Mouse (Mus musculus) CH12.LX (cell line): ENCODE measurements around the gene Pip5kl1. TPM values are rescaled to one million over a fixed set of nuclear protein-coding genes. Genes with fewer than 3 reads are reported as not detected.

Experiments
- DNase-seq: peaks from one replicate; pipeline ENCODE4 v3.0.0-alpha.2; 2013; ENCODE audit errors: extremely low read depth
- H3K27ac ChIP-seq: 2 replicates; pipeline ENCODE4 v1.5.1; 2012; ENCODE audit warnings: low read depth, mild to moderate bottlenecking, control low read depth, moderate library complexity; ENCODE audit not compliant: insufficient read depth
- H3K27me3 ChIP-seq: replicated peaks from 2 replicates; pipeline ENCODE3; 2012; ENCODE audit warnings: inconsistent platforms
- H3K36me3 ChIP-seq, 2 experiments: replicated peaks in 1 of 2; 2 replicates each; pipeline versions ENCODE3 to v1.6.1; 2012; ENCODE audit warnings: inconsistent platforms in 1 of 2, low read length in 1 of 2, mild to moderate bottlenecking in 1 of 2, mixed read lengths in 1 of 2, moderate library complexity in 1 of 2; ENCODE audit not compliant: control insufficient read depth in 1 of 2, insufficient read depth in 1 of 2
- H3K4me1 ChIP-seq, 2 experiments: 2 replicates each; pipeline ENCODE4 v1.6.1; 2012; ENCODE audit warnings: inconsistent platforms in 1 of 2, moderate library complexity in 1 of 2; ENCODE audit not compliant: insufficient read depth in 2 of 2, control insufficient read depth in 1 of 2
- H3K4me2 ChIP-seq: 2 replicates; pipeline ENCODE4 v1.6.1; 2012; ENCODE audit warnings: low read depth, mild to moderate bottlenecking, control low read depth; ENCODE audit not compliant: poor library complexity, insufficient read depth, severe bottlenecking
- H3K4me3 ChIP-seq, 3 experiments: fragments of 150-350 bp in 1 of 3; sonication (generic) in 1 of 3; replicated peaks in 1 of 3; 2 replicates each; pipeline versions ENCODE3 to v1.5.1; 2011 to 2012; ENCODE audit warnings: low read depth in 2 of 3, low read length in 2 of 3, mild to moderate bottlenecking in 2 of 3, moderate library complexity in 2 of 3, control low read depth in 1 of 3, improper control_type of control experiment in 1 of 3, inconsistent platforms in 1 of 3, mixed read lengths in 1 of 3; ENCODE audit not compliant: poor library complexity in 1 of 3
- H3K79me2 ChIP-seq: replicated peaks from 2 replicates; pipeline ENCODE4 v1.6.1; 2012; ENCODE audit warnings: mild to moderate bottlenecking, moderate library complexity; ENCODE audit not compliant: control insufficient read depth, poor library complexity, insufficient read depth, severe bottlenecking; ENCODE audit errors: extremely low read depth
- H3K9ac ChIP-seq: 2 replicates; pipeline ENCODE4 v1.6.1; 2012; ENCODE audit warnings: low read depth, mild to moderate bottlenecking, control low read depth, moderate library complexity; ENCODE audit not compliant: insufficient read depth
- H3K9me3 ChIP-seq: replicated peaks from 2 replicates; pipeline ENCODE3; 2012; ENCODE audit warnings: low read length, inconsistent platforms, mixed read lengths
- BHLHE40 ChIP-seq: IDR thresholded peaks from 2 replicates; pipeline ENCODE4 v1.6.1; 2011; ENCODE audit warnings: mild to moderate bottlenecking, low read depth, low read length, improper control_type of control experiment
- CHD2 ChIP-seq: IDR thresholded peaks from 2 replicates; pipeline ENCODE4 v1.6.1; 2011; ENCODE audit warnings: low read length, improper control_type of control experiment
- CTCF ChIP-seq, 2 experiments: IDR thresholded peaks in 1 of 2; conservative IDR thresholded peaks in 1 of 2; 2 replicates each; pipeline ENCODE4 v1.5.1; 2011 to 2012; ENCODE audit warnings: low read depth in 2 of 2, low read length in 2 of 2, improper control_type of control experiment in 1 of 2, inconsistent platforms in 1 of 2, mild to moderate bottlenecking in 1 of 2, moderate library complexity in 1 of 2
- E2F4 ChIP-seq: IDR thresholded peaks from 2 replicates; pipeline ENCODE4 v1.6.1; 2011; ENCODE audit warnings: low read depth, low read length, improper control_type of control experiment; ENCODE audit not compliant: insufficient replicate concordance
- ELF1 ChIP-seq: IDR thresholded peaks from 2 replicates; pipeline ENCODE4 v1.6.1; 2014; ENCODE audit warnings: low read depth, mild to moderate bottlenecking, inconsistent platforms, low read length, improper control_type of control experiment
- EP300 ChIP-seq: IDR thresholded peaks from 2 replicates; pipeline ENCODE4 v1.6.1; 2011; ENCODE audit warnings: low read length, improper control_type of control experiment
- ETS1 ChIP-seq: conservative IDR thresholded peaks from 2 replicates; pipeline ENCODE4 v1.6.1; 2012; ENCODE audit warnings: low read depth, mild to moderate bottlenecking, inconsistent platforms, low read length, improper control_type of control experiment, moderate library complexity
- GABPA ChIP-seq: IDR thresholded peaks from 2 replicates; pipeline ENCODE4 v1.6.1; 2012; ENCODE audit warnings: low read depth, low read length, improper control_type of control experiment, inconsistent platforms; ENCODE audit not compliant: insufficient replicate concordance
- HCFC1 ChIP-seq: IDR thresholded peaks from 2 replicates; pipeline ENCODE4 v1.6.1; 2012; ENCODE audit warnings: low read depth, mild to moderate bottlenecking, inconsistent platforms, low read length, improper control_type of control experiment
- IRF4 ChIP-seq: IDR thresholded peaks from 2 replicates; pipeline ENCODE4 v1.6.1; 2014; ENCODE audit warnings: low read depth, mild to moderate bottlenecking, inconsistent platforms, low read length, improper control_type of control experiment
- JUN ChIP-seq: IDR thresholded peaks from 2 replicates; pipeline ENCODE4 v1.6.1; 2011; ENCODE audit warnings: low read depth, mild to moderate bottlenecking, low read length, improper control_type of control experiment, moderate library complexity; ENCODE audit not compliant: insufficient read depth
- MAFK ChIP-seq: IDR thresholded peaks from 2 replicates; pipeline ENCODE4 v1.6.1; 2011; ENCODE audit warnings: low read length, improper control_type of control experiment; ENCODE audit not compliant: insufficient replicate concordance
- MAX ChIP-seq: IDR thresholded peaks from 2 replicates; pipeline ENCODE4 v1.6.1; 2011; ENCODE audit warnings: low read length, improper control_type of control experiment
- MAZ ChIP-seq: IDR thresholded peaks from 2 replicates; pipeline ENCODE4 v1.6.1; 2012; ENCODE audit warnings: low read depth, mild to moderate bottlenecking, inconsistent platforms, low read length, improper control_type of control experiment, moderate library complexity
- MXI1 ChIP-seq: IDR thresholded peaks from 2 replicates; pipeline ENCODE4 v1.6.1; 2011; ENCODE audit warnings: mild to moderate bottlenecking, low read depth, low read length, improper control_type of control experiment
- NRF1 ChIP-seq: IDR thresholded peaks from 2 replicates; pipeline ENCODE4 v1.6.1; 2014; ENCODE audit warnings: low read depth, mild to moderate bottlenecking, inconsistent platforms, low read length, improper control_type of control experiment, moderate library complexity
- POLR2AphosphoS2 ChIP-seq: IDR thresholded peaks from 2 replicates; pipeline ENCODE4 v1.6.1; 2011; ENCODE audit warnings: low read depth, low read length, improper control_type of control experiment
- RAD21 ChIP-seq: IDR thresholded peaks from 2 replicates; pipeline ENCODE4 v1.6.1; 2011; ENCODE audit warnings: low read depth, mild to moderate bottlenecking, low read length, improper control_type of control experiment, moderate library complexity
- TBP ChIP-seq: conservative IDR thresholded peaks from 2 replicates; pipeline ENCODE4 v1.6.1; 2011; ENCODE audit warnings: low read depth, low read length, improper control_type of control experiment
- TCF12 ChIP-seq: IDR thresholded peaks from 2 replicates; pipeline ENCODE4 v1.6.1; 2014; ENCODE audit warnings: low read depth, mild to moderate bottlenecking, inconsistent platforms, low read length, improper control_type of control experiment
- UBTF ChIP-seq: IDR thresholded peaks from 2 replicates; pipeline ENCODE4 v1.6.1; 2012; ENCODE audit warnings: low read depth, mild to moderate bottlenecking, inconsistent platforms, low read length, improper control_type of control experiment, moderate library complexity
- USF2 ChIP-seq: conservative IDR thresholded peaks from 2 replicates; pipeline ENCODE4 v1.6.1; 2011; ENCODE audit warnings: low read depth, low read length, improper control_type of control experiment
- ZC3H11A ChIP-seq: IDR thresholded peaks from 2 replicates; pipeline ENCODE4 v1.6.1; 2012; ENCODE audit warnings: low read depth, mild to moderate bottlenecking, inconsistent platforms, low read length, improper control_type of control experiment
- ZMIZ1 ChIP-seq: IDR thresholded peaks from 2 replicates; pipeline ENCODE4 v1.6.1; 2012; ENCODE audit warnings: low read depth, mild to moderate bottlenecking, inconsistent platforms, low read length, improper control_type of control experiment
- ZNF384 ChIP-seq: IDR thresholded peaks from 2 replicates; pipeline ENCODE4 v1.6.1; 2012; ENCODE audit warnings: low read depth, low read length, improper control_type of control experiment, inconsistent platforms
- dilution Hi-C: fragments of 300-500 bp; cut with MboI; formaldehyde crosslinking; loops from 2 replicates; pipeline ENCODE4 v1.14.3; 2020; ENCODE audit warnings: low sequenced_read_pairs; ENCODE audit not compliant: extremely low pct_unique_long_range_greater_than_20kb, extremely low pct_ligation_motif_present
- in situ Hi-C: fragments of 300-500 bp; cut with MboI; formaldehyde crosslinking; loops from 3 replicates; pipeline ENCODE4 v1.14.3; 2019; ENCODE audit warnings: low sequenced_read_pairs, low pct_ligation_motif_present, low pct_unique_long_range_greater_than_20kb, mixed read lengths
- polyA plus RNA-seq: library from polyadenylated mRNA; unstranded; fragments of >175 nt; gene quantifications from 2 replicates; pipeline ENCODE4 v1.2.1, GENCODE M21; 2012; ENCODE audit warnings: low read depth; ENCODE audit not compliant: insufficient read length
- total RNA-seq, 2 experiments: library from RNA; depleted of rRNA; stranded (reverse); fragments of 300-350 nt in 1 of 2; fragments of >200 nt in 1 of 2; gene quantifications; 2 replicates each; pipeline ENCODE4 v1.2.3; 2012 to 2014

Gene Pip5kl1
- total and polyA plus RNA-seq, 3 experiments, result 0.28 to 0.64 (median 0.57) TPM

DNA sequence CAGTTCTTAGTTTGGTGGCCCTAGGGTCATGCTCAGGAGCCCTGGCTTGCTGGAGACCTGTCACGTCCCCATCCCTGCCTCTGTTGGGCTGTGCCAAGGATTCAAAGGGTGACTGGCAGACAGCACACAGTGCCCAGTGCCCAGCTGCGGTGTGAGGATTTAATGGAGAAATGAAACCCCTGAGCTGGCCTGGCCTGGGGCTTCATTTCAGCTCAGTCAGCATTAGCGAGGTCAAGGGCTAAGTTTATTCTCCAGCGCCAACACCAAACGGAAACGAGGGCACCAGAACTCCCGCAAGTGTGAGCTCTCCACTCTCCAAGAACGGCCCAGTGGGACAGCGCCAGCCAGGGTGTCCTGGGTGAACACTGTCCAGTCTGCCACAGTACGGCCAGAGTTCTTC lies 15.6 kb downstream of the Pip5kl1 start:
- in situ Hi-C loops (no loop called here), dilution Hi-C loops (no loop called here)
- no peak overlapping the region for H3K27ac ChIP-seq
- H3K4me2 ChIP-seq, result no peak overlapping the region
- no peak overlapping the region for H3K9ac ChIP-seq
- peaks cover 15 to 27% of the 10 kb centered on the region in 2 experiments for H3K4me1 ChIP-seq
- no peaks in the 10 kb centered on the region for H3K9me3 ChIP-seq
- TF ChIP-seq ZMIZ1, result no peak
- no peak for TF ChIP-seq RAD21
- H3K27me3 ChIP-seq, result no peaks in the 10 kb centered on the region
- peaks cover 34% of the 10 kb centered on the region for H3K79me2 ChIP-seq
- no peak overlapping the region for H3K4me3 ChIP-seq
- no peak for DNase-seq
- H3K36me3 ChIP-seq, result peaks cover 37 to 60% of the 10 kb centered on the region in 2 experiments

DNA sequence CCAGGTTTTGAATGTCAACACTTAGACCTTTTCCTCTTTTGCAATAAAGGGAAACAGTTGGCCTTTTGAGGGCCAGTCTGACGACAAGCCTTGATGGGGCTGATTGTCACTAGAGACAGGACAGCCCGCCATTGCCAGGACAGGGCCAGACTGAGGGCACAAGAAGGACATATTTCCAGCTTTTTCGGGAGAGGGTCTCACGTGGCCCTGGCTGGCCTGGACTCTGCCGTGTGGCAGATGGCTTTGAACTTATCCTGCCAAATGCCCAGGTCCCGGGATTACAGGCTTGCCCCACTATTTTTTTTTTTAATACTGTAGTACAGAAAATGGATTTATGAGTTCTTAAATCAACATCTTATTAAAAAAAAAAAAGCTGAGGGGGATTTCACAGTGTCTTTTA lies 16.7 kb downstream of the Pip5kl1 start:
- no peak overlapping the region for H3K4me2 ChIP-seq
- no peak overlapping the region for H3K9ac ChIP-seq
- H3K4me1 ChIP-seq, result peaks cover 13 to 25% of the 10 kb centered on the region in 2 experiments
- H3K9me3 ChIP-seq, result no peaks in the 10 kb centered on the region
- no peak for TF ChIP-seq UBTF
- no peak for TF ChIP-seq EP300
- TF ChIP-seq CHD2, result no peak
- no peak for TF ChIP-seq E2F4
- TF ChIP-seq MAFK, result no peak
- TF ChIP-seq TCF12, result no peak
- TF ChIP-seq ETS1, result no peak
- no peak for TF ChIP-seq USF2
- TF ChIP-seq TBP, result no peak
- no peak for TF ChIP-seq MAX
- TF ChIP-seq, all 38 proteins: peak for 0
- H3K4me3 ChIP-seq, result no peak overlapping the region
- peaks cover 34% of the 10 kb centered on the region for H3K79me2 ChIP-seq
- dilution Hi-C loops (no loop called here), in situ Hi-C loops (no loop called here)
- no peaks in the 10 kb centered on the region for H3K27me3 ChIP-seq
- no peak for DNase-seq
- H3K27ac ChIP-seq, result no peak overlapping the region
- peaks cover 44 to 70% of the 10 kb centered on the region in 2 experiments for H3K36me3 ChIP-seq

DNA sequence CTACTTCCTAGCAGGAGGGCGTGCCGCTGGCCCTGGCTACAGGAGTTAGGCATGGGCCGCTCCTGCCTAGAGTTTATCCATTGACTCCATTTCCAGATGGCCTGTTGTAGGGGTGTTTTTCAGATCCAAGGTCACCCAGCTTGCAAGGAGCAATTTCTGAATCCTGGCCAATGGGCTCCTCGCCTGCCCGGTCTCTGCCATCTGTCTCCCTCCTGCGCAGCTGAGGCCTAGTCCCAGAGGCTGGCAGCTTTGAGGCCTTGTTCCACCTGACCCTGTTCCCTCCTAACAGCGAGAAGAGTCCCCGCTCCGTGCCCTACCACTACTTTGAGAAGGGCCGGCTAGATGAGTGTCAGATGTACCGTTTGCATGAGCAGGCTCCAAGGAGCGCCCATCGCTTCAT lies 22.1 kb downstream of the Pip5kl1 start:
- H3K27ac ChIP-seq, result no peak overlapping the region
- in situ Hi-C loops (no loop called here), dilution Hi-C loops (no loop called here)
- DNase-seq, result no peak
- no peak overlapping the region for H3K4me3 ChIP-seq
- peaks cover 53 to 89% of the 10 kb centered on the region in 2 experiments for H3K36me3 ChIP-seq
- H3K9me3 ChIP-seq, result no peaks in the 10 kb centered on the region
- no peaks in the 10 kb centered on the region for H3K27me3 ChIP-seq
- H3K9ac ChIP-seq, result no peak overlapping the region
- H3K4me1 ChIP-seq, result peaks cover 0 to 10% of the 10 kb centered on the region in 2 experiments; a peak in 2 of 4 replicates
- TF ChIP-seq USF2 (no peak), ETS1 (no peak), HCFC1 (no peak), MXI1 (no peak), UBTF (no peak), NRF1 (no peak), IRF4 (no peak), ELF1 (no peak), E2F4 (no peak), CHD2 (no peak), ZC3H11A (no peak), MAFK (no peak), MAZ (no peak), JUN (no peak), POLR2AphosphoS2 (no peak), BHLHE40 (no peak), ZNF384 (no peak), CTCF (conservative IDR thresholded peaks at IDR 0.05 in 1 of 2, IDR thresholded peaks at IDR 0.05 in 1 of 2; ENCODE audit: low read depth in 2 of 2, low read length in 2 of 2) (no peak), GABPA (no peak), ZMIZ1 (no peak)
- H3K79me2 ChIP-seq, result no peaks in the 10 kb centered on the region
- H3K4me2 ChIP-seq, result no peak overlapping the region
